Mouse (Mus musculus) lung, embryonic 15.5 days (tissue): Measurements from ENCODE around the gene Ralgapb. TPM values are rescaled to one million over a fixed set of nuclear protein-coding genes. Genes with fewer than 3 reads are reported as not detected.
A peak's percentile ranks its signal among the peaks of the same experiment; 100 is the strongest.

Experiments
- ATAC-seq: fragments of 200-750 bp; cut with Nextera tagmentation; 2 replicates; pipeline ENCODE4 v1.8.0; 2017; ENCODE audit warnings: moderate number of reproducible peaks, borderline replicate concordance; ENCODE audit not compliant: low FRiP score, low TSS enrichment; ENCODE audit errors: extremely low read depth
- H3K27ac ChIP-seq: fragments of 300-500 bp; sonication (generic); 2 replicates; pipeline ENCODE4 v1.5.1; 2015; ENCODE audit warnings: moderate library complexity, mild to moderate bottlenecking, inconsistent platforms
- H3K27me3 ChIP-seq: fragments of 300-500 bp; sonication (generic); 2 replicates; pipeline ENCODE4 v1.6.1; 2015; ENCODE audit warnings: inconsistent platforms
- H3K36me3 ChIP-seq: fragments of 300-500 bp; sonication (generic); 2 replicates; pipeline ENCODE4 v1.6.1; 2015; ENCODE audit warnings: inconsistent platforms
- H3K4me1 ChIP-seq: fragments of 300-500 bp; sonication (generic); 2 replicates; pipeline ENCODE4 v1.6.1; 2015; ENCODE audit warnings: inconsistent platforms
- H3K4me2 ChIP-seq: fragments of 300-500 bp; sonication (generic); 2 replicates; pipeline ENCODE4 v1.6.1; 2015; ENCODE audit warnings: inconsistent platforms, mild to moderate bottlenecking, moderate library complexity
- H3K4me3 ChIP-seq: fragments of 300-500 bp; sonication (generic); 2 replicates; pipeline ENCODE4 v1.5.1; 2015; ENCODE audit warnings: mild to moderate bottlenecking, inconsistent platforms
- H3K9ac ChIP-seq: fragments of 300-500 bp; sonication (generic); 2 replicates; pipeline ENCODE4 v1.6.1; 2015; ENCODE audit warnings: inconsistent platforms
- H3K9me3 ChIP-seq: fragments of 300-500 bp; sonication (generic); 2 replicates; pipeline ENCODE4 v1.6.1; 2016; ENCODE audit warnings: inconsistent platforms
- WGBS: fragments of 180-500 bp; shearing (Covaris S2); methylation state at CpG from one replicate; pipeline ENCODE4 v1.1.7; 2015; 5-methylcytosine and 5-hydroxymethylcytosine counted together
- polyA plus RNA-seq: library from polyadenylated mRNA; unstranded; fragments of >200 nt; fragmentation: Nextera tagmentation; extraction: Ambion mirVana; gene quantifications from 2 replicates; pipeline ENCODE4 v1.2.1, GENCODE M21; 2015

Gene Ralgapb
- polyA plus RNA-seq = 16.2 and 17.7 TPM in 2 replicates

DNA sequence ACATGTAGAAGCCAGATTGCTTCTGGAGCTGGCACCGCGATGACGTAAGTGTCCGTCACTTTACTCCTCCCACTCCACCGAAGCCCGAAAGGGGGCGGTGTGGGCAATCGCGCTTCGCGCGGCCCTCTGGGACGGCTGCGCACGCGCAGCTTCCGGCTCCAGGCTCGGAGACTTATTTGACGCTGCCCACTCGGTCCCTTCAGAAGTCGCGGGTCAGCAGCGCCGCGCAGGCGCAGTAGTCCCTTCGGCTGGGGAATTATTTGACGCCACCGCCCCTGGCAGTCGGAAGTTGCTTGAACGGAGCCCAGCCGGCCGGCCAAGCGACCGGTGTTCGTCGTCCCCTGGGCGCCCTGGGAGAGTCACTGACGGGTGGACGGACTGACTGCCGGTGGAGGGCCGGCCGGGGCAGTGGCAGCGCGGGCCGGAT is at the start of gene Ralgapb:
Gene Ralgapb (plus strand): TSS at position 254 of the 427 bp plus-strand sequence.
- Histone ChIP-seq H3K36me3 (no peaks in the 10 kb centered on the region), H3K4me2 (peak within 1 kb of the TSS; percentile 91), H3K9ac (peak within 1 kb of the TSS; percentile 79), H3K4me3 (peak within 1 kb of the TSS; percentile 84), H3K4me1 (peaks cover 25% of the 10 kb centered on the region), H3K27ac (peak within 1 kb of the TSS; percentile 79), H3K9me3 (no peaks in the 10 kb centered on the region), H3K27me3 (no peaks in the 10 kb centered on the region)
- WGBS = under 1% methylated on average over 46 of the region's 46 CpGs
- peak; percentile 92 for ATAC-seq

DNA sequence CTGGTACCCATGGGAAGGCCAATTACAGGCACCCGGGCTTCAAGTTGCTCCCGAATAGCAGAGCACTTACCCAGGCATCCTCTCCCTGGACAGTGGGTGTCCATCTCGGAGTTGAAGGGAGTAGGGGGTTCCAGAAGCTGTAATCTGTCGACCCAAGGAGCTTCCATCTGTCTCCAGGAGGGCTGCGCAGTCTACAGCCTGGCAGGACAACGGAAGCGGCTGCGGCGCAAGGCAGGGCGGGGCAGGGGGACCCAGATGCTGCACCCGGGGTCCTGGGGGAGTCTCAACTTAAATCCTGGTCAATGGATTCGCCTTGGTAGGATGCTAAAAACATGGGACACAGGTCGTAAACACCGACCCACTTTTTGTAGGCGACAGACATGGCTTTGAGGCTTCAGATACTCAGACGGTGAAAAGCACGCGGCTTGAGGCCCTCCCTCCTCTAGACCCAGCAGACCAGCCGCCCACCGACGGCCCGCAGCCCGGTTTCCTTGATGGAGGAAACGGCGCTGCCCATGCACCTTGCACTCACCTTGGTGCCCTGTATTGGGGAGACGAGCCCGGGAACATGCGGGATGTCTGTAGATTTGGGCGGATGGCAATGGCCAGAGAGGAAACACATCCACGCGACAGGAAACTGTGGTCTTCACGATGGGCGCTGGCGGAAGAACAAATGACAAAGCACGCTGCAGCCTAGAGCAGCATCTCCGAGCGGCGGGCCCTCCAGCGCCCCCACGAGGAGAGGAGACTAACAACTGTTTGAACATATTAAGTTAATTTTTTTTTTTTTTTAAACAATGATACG is 48.6 kb upstream of the Ralgapb start:
- Histone ChIP-seq H3K4me3 (peak overlapping the region; percentile 66), H3K4me2 (peak overlapping the region; percentile 67), H3K27ac (peak overlapping the region; percentile 77), H3K36me3 (peaks cover 41% of the 10 kb centered on the region), H3K4me1 (peaks cover 25% of the 10 kb centered on the region), H3K9ac (peak overlapping the region; percentile 73), H3K9me3 (no peaks in the 10 kb centered on the region), H3K27me3 (no peaks in the 10 kb centered on the region)
- under 1% methylated on average over 41 of the region's 41 CpGs for WGBS
- peak; percentile 91 for ATAC-seq

DNA sequence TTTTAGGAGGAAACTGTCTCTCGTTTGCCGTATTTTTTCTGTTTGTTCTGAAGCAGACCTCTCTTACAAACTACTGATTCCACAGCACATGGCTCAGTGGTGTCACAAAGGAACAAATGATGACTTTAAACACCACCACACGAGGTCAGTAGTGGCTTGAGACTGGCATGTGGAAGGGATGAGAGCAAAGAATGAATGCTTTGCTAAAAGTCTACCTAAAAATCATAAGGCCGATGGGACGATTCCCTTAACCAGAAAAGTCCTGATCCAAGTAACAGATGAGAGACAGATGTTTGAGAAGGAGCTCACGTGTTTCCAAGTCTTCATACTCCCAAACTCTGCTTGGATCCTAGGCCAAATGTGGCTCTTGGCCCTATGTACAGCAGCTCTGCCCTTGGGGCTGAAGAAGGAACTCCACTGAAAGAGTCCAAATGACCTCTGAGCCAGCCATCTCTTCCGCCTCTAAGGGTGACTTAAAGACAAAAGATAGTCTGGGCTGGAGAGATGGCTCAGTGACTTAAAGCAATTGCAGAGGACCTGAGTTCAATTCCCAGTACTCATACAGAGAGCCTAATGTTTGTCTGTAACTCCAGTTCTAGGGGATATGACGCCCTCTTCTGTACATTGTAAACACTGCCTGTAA is 47.8 kb upstream of the Ralgapb start:
- peak overlapping the region; percentile 66 for H3K4me3 ChIP-seq
- no peak overlapping the region for H3K9ac ChIP-seq
- WGBS = 37% methylated on average over 8 of the region's 8 CpGs
- H3K27me3 ChIP-seq = no peaks in the 10 kb centered on the region
- no peaks in the 10 kb centered on the region for H3K9me3 ChIP-seq
- ATAC-seq = peak; percentile 65; the same call in 1 of the 2 replicates
- peaks cover 25% of the 10 kb centered on the region for H3K4me1 ChIP-seq
- H3K27ac ChIP-seq = no peak overlapping the region
- peak overlapping the region; percentile 67; the same call in 1 of the 2 replicates for H3K4me2 ChIP-seq
- peaks cover 33% of the 10 kb centered on the region for H3K36me3 ChIP-seq

DNA sequence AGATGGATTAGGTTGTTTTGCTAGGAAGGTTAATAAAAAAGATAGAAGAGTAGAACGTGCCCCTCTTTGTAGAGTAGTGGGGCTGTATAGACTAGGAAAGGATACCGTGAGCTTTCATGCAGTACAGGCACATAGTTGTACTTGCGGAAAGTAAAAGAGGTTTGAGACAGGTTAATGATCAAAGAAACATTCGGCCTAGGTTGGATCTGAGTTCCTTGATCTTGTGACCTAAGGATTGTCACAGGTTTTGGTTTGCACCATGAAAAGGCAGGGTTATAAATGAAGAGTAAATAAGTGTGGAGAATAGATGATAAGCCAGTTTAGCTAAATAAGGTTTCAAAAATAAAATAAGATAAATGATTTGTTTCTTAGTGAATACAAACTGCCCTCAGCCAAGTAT is 45.5 kb upstream of the Ralgapb start:
- H3K27ac ChIP-seq = no peak overlapping the region
- no peak overlapping the region for H3K4me2 ChIP-seq
- H3K36me3 ChIP-seq = peaks cover 10% of the 10 kb centered on the region
- ATAC-seq = no peak
- H3K4me1 ChIP-seq = peaks cover 16% of the 10 kb centered on the region
- H3K27me3 ChIP-seq = no peaks in the 10 kb centered on the region
- no peaks in the 10 kb centered on the region for H3K9me3 ChIP-seq
- H3K9ac ChIP-seq = no peak overlapping the region
- no peak overlapping the region for H3K4me3 ChIP-seq
- WGBS = 80% methylated on average over 4 of the region's 4 CpGs

DNA sequence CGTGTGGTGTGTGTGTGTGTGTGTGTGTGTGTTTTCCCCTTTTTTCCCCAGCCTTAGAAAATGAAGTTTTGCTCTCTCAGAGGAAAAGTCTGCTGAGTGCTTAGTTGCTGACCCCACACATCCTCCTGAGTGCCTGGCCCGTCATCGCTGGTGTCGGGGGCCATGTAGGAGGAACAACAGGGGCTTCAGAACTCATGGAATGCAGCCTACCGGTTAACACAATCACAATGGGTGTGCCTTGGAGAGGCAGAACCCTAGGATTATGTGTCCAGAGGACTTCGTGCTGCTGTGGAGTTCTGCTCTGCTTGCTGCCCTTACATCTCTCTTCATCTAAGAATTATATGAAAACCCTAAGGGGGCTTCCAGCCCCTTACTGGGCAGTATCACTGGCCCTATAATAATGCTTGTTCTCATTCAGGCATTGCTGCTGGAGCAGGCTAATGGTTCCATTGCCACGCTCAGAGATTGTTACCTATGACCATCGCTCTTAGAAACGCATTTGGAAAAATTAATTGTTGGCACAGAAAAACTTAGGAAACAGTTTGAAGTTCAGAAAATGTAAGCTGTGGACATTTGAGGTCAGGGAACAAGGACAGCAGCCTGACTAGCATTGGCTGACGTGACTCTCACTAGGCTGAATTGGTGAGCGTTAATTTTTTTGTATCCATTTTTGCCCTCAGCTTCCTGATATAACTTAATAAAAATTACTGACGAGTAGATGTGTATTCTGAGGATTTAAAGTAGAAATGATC is 44.4 kb upstream of the Ralgapb start:
- H3K9me3 ChIP-seq = no peaks in the 10 kb centered on the region
- no peaks in the 10 kb centered on the region for H3K27me3 ChIP-seq
- H3K4me1 ChIP-seq = peaks cover 9% of the 10 kb centered on the region
- 71% methylated on average over 12 of the region's 12 CpGs for WGBS
- H3K27ac ChIP-seq = no peak overlapping the region
- H3K4me2 ChIP-seq = no peak overlapping the region
- H3K9ac ChIP-seq = no peak overlapping the region
- no peak overlapping the region for H3K4me3 ChIP-seq
- no peak for ATAC-seq
- no peaks in the 10 kb centered on the region for H3K36me3 ChIP-seq

DNA sequence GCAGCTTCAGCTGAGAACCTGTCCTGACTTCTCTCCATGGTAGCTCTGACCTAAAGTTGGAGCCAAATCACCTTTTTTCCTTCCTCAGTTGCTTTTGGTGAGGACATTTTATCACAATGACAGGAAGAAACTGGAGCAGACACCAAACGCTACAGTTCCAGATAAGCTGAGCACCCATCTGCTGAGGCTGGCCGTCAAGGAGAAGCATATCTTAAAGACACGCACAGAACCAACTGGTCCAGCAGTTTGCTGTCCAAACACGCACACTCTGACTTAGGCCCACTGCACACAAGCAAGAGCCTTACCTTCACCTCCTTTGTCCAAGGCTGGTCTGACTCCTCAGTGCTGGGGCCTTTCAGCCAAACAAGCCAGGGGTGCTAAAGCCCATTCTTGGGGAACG is 42.0 kb upstream of the Ralgapb start:
- Histone ChIP-seq H3K4me3 (no peak overlapping the region), H3K9ac (no peak overlapping the region), H3K27me3 (no peaks in the 10 kb centered on the region), H3K27ac (no peak overlapping the region), H3K9me3 (no peaks in the 10 kb centered on the region), H3K4me2 (no peak overlapping the region), H3K4me1 (peaks cover 7% of the 10 kb centered on the region; the same call in 1 of the 2 replicates), H3K36me3 (no peaks in the 10 kb centered on the region)
- WGBS = 73% methylated on average over 5 of the region's 5 CpGs
- no peak for ATAC-seq

DNA sequence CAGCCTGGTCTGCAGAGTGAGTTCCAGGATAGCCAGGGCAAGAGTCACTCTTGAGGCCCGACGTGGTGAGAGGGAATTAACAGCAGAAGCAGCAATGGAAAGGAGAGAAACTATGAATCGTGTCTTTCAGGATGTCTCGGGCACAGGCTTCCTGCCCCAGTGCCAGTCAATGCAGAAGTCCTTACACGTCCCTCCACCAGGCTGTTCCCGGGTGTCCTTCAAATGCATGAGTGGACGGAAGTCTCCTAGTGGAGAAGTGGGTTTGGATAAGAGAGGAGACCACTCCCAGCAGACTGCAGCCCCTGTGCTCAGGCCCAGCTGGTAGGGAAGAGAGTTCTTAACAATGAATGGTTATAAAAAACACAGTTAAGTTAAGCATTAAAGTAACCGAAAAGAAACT is 41.3 kb upstream of the Ralgapb start:
- no peaks in the 10 kb centered on the region for H3K9me3 ChIP-seq
- no peak overlapping the region for H3K4me2 ChIP-seq
- ATAC-seq = no peak

DNA sequence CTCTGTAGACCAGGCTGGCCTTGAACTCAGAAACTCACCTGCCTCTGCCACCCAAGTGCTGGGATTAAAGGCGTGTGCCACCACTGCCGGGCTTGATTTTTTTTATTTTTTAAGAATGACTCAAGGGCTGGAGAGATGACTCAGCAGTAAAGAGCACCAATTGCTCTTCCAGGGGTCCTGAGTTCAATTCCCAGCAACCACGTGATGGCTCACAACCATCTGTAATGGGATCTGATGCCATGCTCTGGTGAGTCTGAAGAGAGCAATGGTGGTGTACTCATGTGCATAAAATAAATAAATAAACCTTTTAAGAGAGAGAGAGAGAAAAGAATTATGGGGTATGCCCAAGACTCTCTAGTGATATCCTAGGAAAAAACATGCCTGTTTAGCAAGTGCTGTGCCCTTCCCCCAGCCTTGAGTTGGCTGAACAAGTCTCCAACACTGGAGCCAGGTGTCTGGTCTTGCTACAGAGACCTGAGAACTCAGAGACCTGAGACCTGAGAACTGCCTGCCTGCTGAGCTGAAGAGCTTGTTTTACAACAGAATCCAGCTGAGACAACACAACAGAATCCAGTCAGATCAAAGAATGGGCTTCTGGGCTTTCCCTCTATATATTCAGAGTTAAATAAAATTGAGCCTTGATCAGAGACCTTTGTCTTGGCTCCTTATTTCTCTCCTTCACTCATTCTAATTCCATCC is 40.0 kb upstream of the Ralgapb start:
- ATAC-seq = no peak
- H3K27me3 ChIP-seq = peaks cover 3% of the 10 kb centered on the region; the same call in 1 of the 2 replicates

More for the DNA sequence above, 41.3 kb upstream of the Ralgapb start:
- H3K9ac ChIP-seq = no peak overlapping the region
- no peaks in the 10 kb centered on the region for H3K27me3 ChIP-seq
- peaks cover 13% of the 10 kb centered on the region for H3K4me1 ChIP-seq
- no peaks in the 10 kb centered on the region for H3K36me3 ChIP-seq
- H3K27ac ChIP-seq = no peak overlapping the region
- no peak overlapping the region for H3K4me3 ChIP-seq
- WGBS = 85% methylated on average over 8 of the region's 8 CpGs

DNA sequence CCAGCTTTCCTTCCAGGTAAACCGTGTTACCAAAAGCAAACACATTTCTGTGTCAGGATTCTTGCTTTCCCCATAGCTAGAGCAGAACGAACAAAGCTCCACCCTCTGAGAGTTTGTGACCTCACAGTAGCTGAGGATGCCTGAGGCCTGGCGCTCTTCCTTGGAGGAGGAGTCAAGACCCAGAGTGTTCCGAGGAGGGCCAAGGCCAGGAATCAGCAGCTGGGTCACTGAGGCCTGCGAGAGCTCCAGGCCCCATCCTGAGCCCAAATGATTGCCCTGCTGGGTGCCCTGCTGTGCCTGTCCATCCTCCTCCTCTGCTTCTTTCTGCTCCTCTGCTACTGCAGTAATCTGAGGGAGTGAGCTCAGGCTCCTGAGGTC is 39.5 kb upstream of the Ralgapb start:
- H3K36me3 ChIP-seq = no peaks in the 10 kb centered on the region
- H3K27ac ChIP-seq = no peak overlapping the region
- H3K4me3 ChIP-seq = no peak overlapping the region
- H3K4me1 ChIP-seq = peaks cover 21% of the 10 kb centered on the region
- H3K27me3 ChIP-seq = peaks cover 8% of the 10 kb centered on the region
- 18% methylated on average over 5 of the region's 5 CpGs for WGBS
- H3K9me3 ChIP-seq = no peaks in the 10 kb centered on the region
- H3K4me2 ChIP-seq = no peak overlapping the region
- no peak overlapping the region for H3K9ac ChIP-seq
- no peak for ATAC-seq

More for the DNA sequence above, 40.0 kb upstream of the Ralgapb start:
- H3K4me2 ChIP-seq = no peak overlapping the region
- H3K4me3 ChIP-seq = no peak overlapping the region
- H3K4me1 ChIP-seq = peaks cover 18% of the 10 kb centered on the region
- 74% methylated on average over 3 of the region's 3 CpGs for WGBS
- no peak overlapping the region for H3K27ac ChIP-seq
- no peaks in the 10 kb centered on the region for H3K36me3 ChIP-seq
- H3K9me3 ChIP-seq = no peaks in the 10 kb centered on the region
- no peak overlapping the region for H3K9ac ChIP-seq

DNA sequence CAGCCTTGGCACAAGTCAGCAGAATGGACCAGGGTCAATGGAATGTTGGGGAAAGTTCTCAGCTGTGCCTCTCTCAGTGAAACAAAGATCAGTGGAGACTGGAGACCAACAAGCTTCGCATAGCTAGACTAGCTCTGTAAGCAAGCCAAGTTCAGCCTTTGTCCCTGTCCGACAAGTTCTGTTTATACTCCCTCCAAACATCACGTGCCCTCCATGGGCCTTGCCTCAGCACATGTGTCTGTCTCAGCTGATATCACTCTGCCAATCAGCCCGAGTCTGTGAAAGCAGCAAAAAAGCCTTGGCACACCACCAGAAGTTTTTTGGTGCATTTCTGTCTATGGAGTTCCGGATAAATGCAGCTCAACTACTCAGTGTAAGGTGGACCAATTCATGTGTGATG is 36.6 kb upstream of the Ralgapb start:
- no peaks in the 10 kb centered on the region for H3K36me3 ChIP-seq
- peak; percentile 82 for ATAC-seq
- H3K9ac ChIP-seq = no peak overlapping the region
- 12% methylated on average over 5 of the region's 5 CpGs for WGBS
- H3K4me3 ChIP-seq = no peak overlapping the region
- H3K4me1 ChIP-seq = peaks cover 26% of the 10 kb centered on the region
- peaks cover 28% of the 10 kb centered on the region for H3K27me3 ChIP-seq
- H3K9me3 ChIP-seq = no peaks in the 10 kb centered on the region
- H3K4me2 ChIP-seq = no peak overlapping the region
- H3K27ac ChIP-seq = peak overlapping the region; percentile 51

DNA sequence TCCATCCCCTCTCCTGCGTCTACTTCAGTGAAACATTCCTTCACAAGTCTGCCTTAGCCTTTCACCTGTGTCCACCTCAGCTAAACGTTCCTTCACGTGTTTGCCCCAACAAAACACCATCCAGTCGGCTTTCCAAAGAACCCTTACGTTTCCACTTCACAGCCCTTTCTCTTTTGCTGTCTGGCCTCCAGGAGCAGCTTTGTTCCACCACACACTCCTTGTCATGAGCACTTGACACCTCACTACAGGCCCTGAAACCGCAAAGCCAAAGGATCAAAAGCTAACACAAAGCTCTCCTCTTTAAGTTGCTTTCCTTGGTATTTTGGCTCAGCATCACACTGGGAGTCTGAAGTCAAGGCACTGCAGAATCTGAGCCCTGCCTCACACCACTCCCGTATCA is 36.1 kb upstream of the Ralgapb start:
- 40% methylated on average over 7 of the region's 7 CpGs for WGBS
- H3K4me1 ChIP-seq = peaks cover 26% of the 10 kb centered on the region
- H3K9me3 ChIP-seq = no peaks in the 10 kb centered on the region
- no peak overlapping the region for H3K4me2 ChIP-seq
- no peaks in the 10 kb centered on the region for H3K36me3 ChIP-seq
- H3K27me3 ChIP-seq = peaks cover 28% of the 10 kb centered on the region
- H3K27ac ChIP-seq = peak overlapping the region; percentile 51
- no peak overlapping the region for H3K4me3 ChIP-seq
- no peak for ATAC-seq
- no peak overlapping the region for H3K9ac ChIP-seq
